Mouse (Mus musculus): ENCODE data around the gene Chp2.
A peak's percentile ranks its signal among the peaks of the same experiment; 100 is the strongest.

Gene Chp2

GRCm38 (mm10) chr7:122219315-122219801 lies at the start of gene Chp2:
Gene Chp2 (plus strand): TSS chr7:122219496.
- DNase-seq (ENCODE audit: low spot score), result no peak

GRCm38 (mm10) chr7:122170705-122171104 lies 48.6 kb upstream of the Chp2 start:
- no peak for DNase-seq (ENCODE audit: low spot score)

GRCm38 (mm10) chr7:122171613-122172012 lies 47.7 kb upstream of the Chp2 start:
- DNase-seq (ENCODE audit: low spot score), result no peak

- DNase-seq (ENCODE audit: low spot score), result no peak
These were observed 38.6 kb upstream of the Chp2 start for GRCm38 (mm10) chr7:122180720-122181119.

- no peak for DNase-seq (ENCODE audit: low spot score)
These were observed 34.7 kb upstream of the Chp2 start for GRCm38 (mm10) chr7:122184569-122184968.

- no peak for DNase-seq (ENCODE audit: low spot score)
These were observed 33.3 kb upstream of the Chp2 start, which contains the start of gene Ern2 for GRCm38 (mm10) chr7:122186043-122186442. Gene Ern2 (minus strand): TSS chr7:122186207.

GRCm38 (mm10) chr7:122189484-122189883 lies 29.8 kb upstream of the Chp2 start:
- peak; percentile 44 for DNase-seq (ENCODE audit: low spot score)

- no peak for DNase-seq (ENCODE audit: low spot score)
These were observed 28.2 kb upstream of the Chp2 start for GRCm38 (mm10) chr7:122191097-122191496.

- DNase-seq (ENCODE audit: low spot score), result no peak
These were observed 25.4 kb upstream of the Chp2 start for GRCm38 (mm10) chr7:122193919-122194318.

GRCm38 (mm10) chr7:122196771-122197170 lies 22.5 kb upstream of the Chp2 start:
- no peak for DNase-seq (ENCODE audit: low spot score)

GRCm38 (mm10) chr7:122197306-122197705 lies 22.0 kb upstream of the Chp2 start:
- DNase-seq (ENCODE audit: low spot score), result peak; percentile 35

GRCm38 (mm10) chr7:122199296-122199695 lies 20.0 kb upstream of the Chp2 start:
- no peak for DNase-seq (ENCODE audit: low spot score)

GRCm38 (mm10) chr7:122203936-122204335 lies 15.4 kb upstream of the Chp2 start:
- DNase-seq (ENCODE audit: low spot score), result no peak

GRCm38 (mm10) chr7:122206121-122206520 lies 13.2 kb upstream of the Chp2 start:
- no peak for DNase-seq (ENCODE audit: low spot score)

- DNase-seq (ENCODE audit: low spot score), result no peak
These were observed 10.8 kb upstream of the Chp2 start for GRCm38 (mm10) chr7:122208276-122209021.

GRCm38 (mm10) chr7:122226020-122226742 lies 6.9 kb downstream of the Chp2 start:
- no peak for DNase-seq (ENCODE audit: low spot score)

- DNase-seq (ENCODE audit: low spot score), result no peak
These were observed 7.4 kb downstream of the Chp2 start for GRCm38 (mm10) chr7:122226744-122227143.

- DNase-seq (ENCODE audit: low spot score), result no peak
These were observed 10.0 kb downstream of the Chp2 start for GRCm38 (mm10) chr7:122229306-122229705.

GRCm38 (mm10) chr7:122229916-122230315 lies 10.6 kb downstream of the Chp2 start:
- no peak for DNase-seq (ENCODE audit: low spot score)

- DNase-seq (ENCODE audit: low spot score), result no peak
These were observed 11.6 kb downstream of the Chp2 start for GRCm38 (mm10) chr7:122230866-122231265.

GRCm38 (mm10) chr7:122238939-122239338 lies 19.6 kb downstream of the Chp2 start:
- no peak for DNase-seq (ENCODE audit: low spot score)

- no peak for DNase-seq (ENCODE audit: low spot score)
These were observed 21.3 kb downstream of the Chp2 start for GRCm38 (mm10) chr7:122240413-122241119.

- peak; percentile 55 for DNase-seq (ENCODE audit: low spot score)
These were observed 23.0 kb downstream of the Chp2 start for GRCm38 (mm10) chr7:122242260-122242659.
